Mouse (Mus musculus) c-Kit-positive CD71-negative TER-119-negative erythroid progenitor cells, embryonic 14.5 days (primary cell): ENCODE results near the gene Cgref1.
A peak's percentile ranks its signal among the peaks of the same experiment; 100 is the strongest.

ENCODE experiments used
- DNase-seq: peaks from one replicate; pipeline ENCODE4 v3.0.0-alpha.2; 2013; ENCODE audit warnings: low read depth

Cgref1 gene

GRCm38 (mm10) chr5:30916841-30917240 lies 28.6 kb downstream of the Cgref1 start:
- no peak for DNase-seq

DNA sequence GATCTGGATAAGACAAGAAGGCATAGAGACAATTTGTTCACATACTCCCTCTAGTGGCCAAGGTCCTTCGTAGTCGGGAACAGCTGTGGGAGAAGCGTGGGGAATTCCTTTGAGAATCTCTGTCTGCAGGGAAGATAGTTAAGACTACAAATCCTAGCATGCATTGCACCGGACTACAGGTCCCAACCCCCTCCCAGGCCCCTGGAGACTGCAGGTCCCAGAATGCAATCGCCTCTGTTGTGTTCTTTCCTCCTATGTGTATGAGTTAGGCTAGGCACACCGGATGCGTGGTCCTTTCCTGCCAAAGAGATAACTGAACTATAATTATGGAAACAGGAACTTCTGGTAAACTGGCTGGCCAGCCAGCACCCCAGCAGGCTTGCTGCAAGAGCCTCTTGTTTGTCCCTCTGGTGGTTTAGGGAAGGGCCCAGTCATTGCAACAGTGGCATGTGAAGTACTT lies 29.4 kb downstream of the Cgref1 start:
- peak; percentile 72 for DNase-seq

DNA sequence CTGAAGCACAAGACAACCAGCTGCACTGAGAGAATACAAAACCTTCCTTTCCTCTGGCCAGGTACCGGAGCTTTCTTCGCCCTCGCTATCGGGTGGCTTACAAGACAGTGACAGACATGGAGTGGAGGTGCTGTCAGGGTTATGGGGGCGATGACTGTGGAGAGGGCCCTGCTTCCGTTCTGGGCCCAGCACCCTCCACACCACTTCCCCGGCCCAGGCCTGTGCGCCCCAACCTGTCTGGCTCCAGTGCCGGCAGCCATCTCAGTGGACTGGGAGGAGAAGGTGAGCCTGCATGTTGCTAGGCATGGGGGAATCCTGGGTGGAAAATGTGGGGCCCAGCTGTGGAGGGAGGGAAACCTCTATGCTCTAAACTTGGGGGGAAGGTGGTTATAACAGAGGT lies 29.9 kb downstream of the Cgref1 start:
- DNase-seq = no peak

DNA sequence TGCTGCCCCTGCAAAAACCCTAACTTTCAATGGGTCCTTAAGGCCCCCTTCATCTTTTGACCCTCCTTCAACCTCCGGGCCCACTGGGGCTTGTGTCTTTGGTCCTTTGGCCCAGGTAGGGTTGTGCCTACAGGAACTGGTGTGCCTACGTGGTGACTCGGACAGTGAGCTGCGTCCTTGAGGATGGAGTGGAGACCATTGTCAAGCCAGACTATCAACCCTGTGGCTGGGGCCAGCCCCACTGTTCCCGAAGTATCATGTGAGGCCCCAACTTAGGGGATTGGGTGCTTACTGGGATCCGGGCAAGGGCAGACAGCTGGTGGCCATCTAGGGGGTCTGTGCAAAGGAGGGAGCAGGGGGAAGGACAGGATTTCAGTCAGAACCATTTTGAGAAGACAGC lies 30.5 kb downstream of the Cgref1 start:
- no peak for DNase-seq

DNA sequence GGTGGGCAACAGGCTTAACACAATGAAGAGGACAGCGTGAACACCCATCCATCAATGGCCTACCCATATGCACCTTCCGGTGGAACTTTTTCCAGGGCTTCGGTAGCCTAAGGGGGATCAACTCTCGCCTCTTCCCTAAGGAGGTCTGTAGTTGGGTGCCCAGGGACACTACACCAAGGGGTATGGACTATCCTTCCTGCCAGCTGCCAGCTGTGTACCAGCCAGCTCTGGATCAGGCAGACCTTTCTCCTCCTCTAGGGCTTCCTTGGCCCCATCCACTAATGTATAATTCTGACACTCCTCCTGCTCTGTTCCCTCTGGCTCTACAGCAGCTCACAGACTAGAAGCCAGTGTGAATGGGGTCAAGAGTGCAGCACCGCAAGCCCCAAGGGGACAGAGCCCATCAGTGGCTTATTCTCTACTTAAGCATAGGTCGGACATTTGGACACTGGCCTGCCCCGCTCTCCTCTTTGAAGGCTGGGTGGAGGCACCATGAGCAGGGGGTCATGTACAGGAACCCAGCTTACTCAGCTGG lies 31.2 kb downstream of the Cgref1 start:
- DNase-seq = no peak

GRCm38 (mm10) chr5:30913060-30913841 lies 32.1 kb downstream of the Cgref1 start, which contains the start of gene Emilin1:
Gene Emilin1 (plus strand): TSS chr5:30913402.
- no peak for DNase-seq

GRCm38 (mm10) chr5:30912156-30912555 lies 33.2 kb downstream of the Cgref1 start:
- DNase-seq = no peak

DNA sequence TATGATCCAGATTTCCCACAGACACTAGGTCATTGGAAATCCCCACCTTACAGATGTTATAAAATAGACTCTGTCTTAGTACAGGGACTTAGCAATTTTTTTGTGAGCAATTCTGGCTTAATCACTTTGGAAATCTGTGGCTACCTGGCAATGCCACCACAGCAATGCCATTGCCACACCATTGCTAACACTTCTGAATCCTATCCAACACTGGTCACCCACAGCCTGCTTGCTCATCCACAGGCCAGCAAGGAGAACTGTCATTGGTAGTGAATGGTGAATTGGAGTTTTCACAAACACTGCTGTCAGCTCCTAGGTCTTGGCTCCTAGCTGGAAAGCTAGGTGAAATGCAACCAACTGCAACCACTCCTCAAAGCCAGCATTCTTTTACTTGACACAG lies 34.9 kb downstream of the Cgref1 start:
- no peak for DNase-seq

DNA sequence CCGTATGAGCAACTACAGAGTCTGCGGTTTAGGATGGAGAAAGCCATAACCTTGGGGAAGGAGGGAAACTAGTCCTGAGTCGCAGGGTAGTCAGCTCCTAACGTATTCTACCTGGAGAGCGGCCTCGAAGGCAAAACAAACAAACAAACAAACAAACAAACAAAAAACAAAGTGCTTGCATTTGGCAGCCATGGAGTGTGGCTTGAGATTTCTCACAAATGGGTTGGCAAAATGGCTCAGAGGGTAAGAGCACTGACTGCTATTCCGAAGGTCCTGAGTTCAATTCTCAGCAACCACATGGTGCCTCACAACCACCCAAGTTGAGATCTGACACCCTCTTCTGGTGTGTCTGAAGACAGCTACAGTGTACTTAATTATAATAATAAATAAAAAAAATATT lies 35.5 kb downstream of the Cgref1 start:
- DNase-seq = no peak

GRCm38 (mm10) chr5:30909300-30909659 lies 36.1 kb downstream of the Cgref1 start:
- no peak for DNase-seq

GRCm38 (mm10) chr5:30908426-30909299 lies 36.7 kb downstream of the Cgref1 start:
- DNase-seq = no peak

GRCm38 (mm10) chr5:30907413-30908059 lies 37.9 kb downstream of the Cgref1 start, which contains the start of gene Ost4:
Gene Ost4 (minus strand): TSS chr5:30907788.
- peak; percentile 93 for DNase-seq

- no peak for DNase-seq
Measured at GRCm38 (mm10) chr5:30901860-30902259, 43.5 kb downstream of the Cgref1 start.

DNA sequence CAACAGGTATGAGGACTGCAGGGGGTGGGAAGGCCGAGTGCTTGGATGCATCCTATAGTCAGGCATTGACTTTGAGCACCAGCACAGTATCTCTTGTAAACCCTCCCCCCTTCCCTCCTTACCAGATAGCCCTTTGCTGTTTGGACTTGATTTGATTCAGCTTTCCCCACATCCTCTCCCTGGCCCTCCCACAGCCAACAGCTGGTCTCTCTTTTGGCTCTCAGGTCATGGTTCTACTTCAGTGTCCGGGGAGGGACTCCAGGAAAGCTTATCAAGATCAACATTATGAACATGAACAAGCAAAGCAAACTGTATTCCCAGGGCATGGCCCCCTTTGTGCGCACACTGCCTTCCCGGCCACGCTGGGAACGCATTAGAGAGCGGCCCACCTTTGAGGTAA lies 55.0 kb downstream of the Cgref1 start:
- no peak for DNase-seq

- no peak for DNase-seq
Measured at GRCm38 (mm10) chr5:30889088-30889754, 56.2 kb downstream of the Cgref1 start.

- peak; percentile 82 for DNase-seq
Measured at GRCm38 (mm10) chr5:30888337-30889087, 56.9 kb downstream of the Cgref1 start, which contains the start of gene Agbl5. Gene Agbl5 (plus strand): TSS chr5:30888694.

- DNase-seq = peak; percentile 94
Measured at GRCm38 (mm10) chr5:30887858-30888336, 57.5 kb downstream of the Cgref1 start.

- DNase-seq = peak; percentile 71
Measured at GRCm38 (mm10) chr5:30887331-30887761, 58.0 kb downstream of the Cgref1 start.

- no peak for DNase-seq
Measured at GRCm38 (mm10) chr5:30886731-30887130, 58.7 kb downstream of the Cgref1 start.

DNA sequence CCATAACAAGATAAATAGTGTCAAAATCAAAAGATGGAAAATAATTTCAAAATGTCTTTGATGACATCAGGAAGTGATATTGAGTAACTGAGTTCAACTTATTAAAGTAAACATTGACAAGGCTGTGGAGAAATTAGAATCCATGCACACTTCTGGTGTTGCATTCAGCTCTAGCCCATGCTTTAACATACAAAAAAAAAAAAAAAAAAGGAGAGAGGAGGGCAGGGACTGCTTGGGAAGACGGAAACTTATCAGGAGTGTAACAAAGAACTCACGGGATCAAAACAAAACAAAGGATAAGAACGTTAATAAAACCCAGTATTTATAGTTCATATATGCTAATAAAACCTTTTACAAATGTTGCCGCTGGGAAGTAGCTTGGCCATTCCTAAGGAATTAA lies 59.2 kb downstream of the Cgref1 start:
- no peak for DNase-seq
